Mouse (Mus musculus) right cerebral cortex, postnatal 14 days (tissue): ENCODE measurements around the gene Pacsin3.

Experiments used
- DNase-seq: peaks from one replicate; pipeline ENCODE4 v3.0.0; 2022

Gene Pacsin3

DNA sequence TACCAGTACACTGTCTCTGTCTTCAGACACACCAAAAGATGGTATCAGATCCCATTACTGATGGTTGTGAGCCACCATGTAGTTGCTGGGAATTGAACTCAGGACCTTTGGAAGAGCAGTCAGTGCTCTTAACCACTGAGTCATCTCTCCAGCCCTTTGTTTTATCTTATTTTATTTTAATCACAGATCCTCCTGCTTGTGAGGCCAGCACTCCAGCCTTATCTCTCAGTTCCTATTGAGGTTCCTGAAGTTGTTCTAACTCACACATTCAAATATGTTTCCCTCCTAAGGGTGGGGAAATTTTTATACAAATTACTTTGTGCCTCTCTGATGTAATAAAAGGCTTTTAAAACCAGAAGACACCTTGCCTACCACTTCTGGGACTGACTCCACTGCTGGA, 50.8 kb downstream of the Pacsin3 start:
- DNase-seq: no peak

DNA sequence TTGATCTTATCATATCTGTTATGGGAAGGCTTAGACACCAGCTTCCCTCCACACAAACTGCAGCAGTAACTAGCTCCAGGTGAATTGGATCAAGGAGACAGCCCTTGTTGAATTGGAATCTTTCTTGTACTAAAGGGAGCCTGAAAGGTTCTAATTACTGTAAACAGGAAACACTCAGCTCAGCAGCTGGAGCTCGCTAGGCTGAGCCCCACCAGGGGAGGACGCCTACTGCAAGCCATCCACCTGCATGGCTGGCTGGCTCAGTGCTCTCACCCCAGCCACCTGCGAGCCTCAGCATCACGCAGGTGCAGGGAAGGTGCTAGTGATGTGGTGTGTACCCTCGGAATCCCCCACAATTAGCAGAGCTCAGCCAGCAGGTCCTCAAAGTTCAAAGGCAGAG, 52.9 kb downstream of the Pacsin3 start:
- no peak for DNase-seq

DNA sequence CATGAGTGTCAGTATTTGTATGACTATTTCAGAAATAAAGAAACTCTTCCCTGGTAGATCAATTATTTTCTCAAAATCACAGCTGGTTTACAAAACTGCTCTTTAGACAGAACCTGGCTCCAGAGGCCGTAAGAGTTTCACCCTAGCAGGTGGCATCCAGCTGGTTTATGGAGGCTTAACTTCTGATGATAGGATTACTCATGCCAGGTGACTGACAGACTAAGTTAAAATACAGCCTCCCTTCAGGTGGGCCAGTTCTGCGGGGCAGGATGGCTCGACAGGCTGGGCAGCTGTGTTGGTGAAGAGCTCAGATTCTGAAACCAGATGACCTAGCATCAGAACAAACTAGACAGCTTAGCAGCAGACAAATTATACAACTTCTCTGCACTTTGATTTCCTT, 53.8 kb downstream of the Pacsin3 start:
- no peak for DNase-seq

DNA sequence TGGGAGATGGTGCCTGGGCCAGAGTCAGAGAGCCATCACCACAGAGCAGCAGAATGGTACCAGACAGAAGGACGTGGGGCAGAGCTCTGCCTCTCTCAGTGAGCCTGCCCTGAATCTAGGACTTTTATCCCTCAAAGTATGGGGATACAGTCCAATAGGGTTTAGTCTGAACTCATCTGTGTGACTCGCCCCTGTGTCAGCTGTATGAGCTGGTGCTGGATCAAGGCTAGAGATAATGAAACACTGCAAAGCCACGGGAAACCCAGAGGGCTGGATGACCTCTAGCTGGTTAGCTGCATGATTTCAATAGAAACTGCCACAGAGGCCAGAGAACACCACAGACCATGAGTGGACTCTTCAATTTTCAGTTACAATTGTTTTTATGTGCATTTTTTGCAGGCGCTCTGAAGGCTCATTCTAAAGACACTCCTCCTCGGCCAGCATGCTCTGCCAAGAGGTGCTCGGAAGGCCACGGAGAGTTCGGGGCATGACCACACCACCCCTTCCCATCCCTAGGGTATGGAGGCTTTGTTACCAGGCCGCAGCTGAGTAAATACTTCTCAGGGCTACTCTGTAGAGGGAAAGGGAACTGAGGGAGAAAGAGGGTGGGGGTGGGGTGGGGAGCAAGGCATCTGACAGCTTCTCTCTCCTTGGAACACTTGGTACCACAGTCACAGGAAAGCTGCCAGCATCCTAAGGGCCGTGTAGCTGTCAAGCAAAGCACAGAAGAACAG, 57.0 kb downstream of the Pacsin3 start:
- DNase-seq: no peak

DNA sequence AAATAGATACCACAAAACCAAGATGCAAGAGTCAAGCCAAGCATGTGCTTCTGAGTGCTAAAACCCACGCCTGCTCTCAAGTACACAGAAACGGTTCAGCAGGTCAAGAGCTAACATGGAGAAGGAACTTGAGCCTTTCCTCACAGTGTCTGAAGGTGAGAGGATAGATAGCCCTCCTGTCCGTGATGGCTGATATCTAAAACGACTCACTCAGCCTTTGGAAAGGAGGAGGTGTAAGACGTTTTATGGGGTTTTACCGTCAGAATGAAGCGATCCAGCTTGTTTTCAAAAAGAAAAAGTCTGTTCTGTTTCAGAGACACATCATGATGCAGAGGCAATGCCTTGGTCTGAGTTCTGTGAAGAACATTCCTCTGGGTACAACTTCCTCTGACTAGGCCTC, 58.4 kb downstream of the Pacsin3 start:
- DNase-seq: no peak
